Mouse (Mus musculus): ENCODE results near the gene Cdyl.

DNA sequence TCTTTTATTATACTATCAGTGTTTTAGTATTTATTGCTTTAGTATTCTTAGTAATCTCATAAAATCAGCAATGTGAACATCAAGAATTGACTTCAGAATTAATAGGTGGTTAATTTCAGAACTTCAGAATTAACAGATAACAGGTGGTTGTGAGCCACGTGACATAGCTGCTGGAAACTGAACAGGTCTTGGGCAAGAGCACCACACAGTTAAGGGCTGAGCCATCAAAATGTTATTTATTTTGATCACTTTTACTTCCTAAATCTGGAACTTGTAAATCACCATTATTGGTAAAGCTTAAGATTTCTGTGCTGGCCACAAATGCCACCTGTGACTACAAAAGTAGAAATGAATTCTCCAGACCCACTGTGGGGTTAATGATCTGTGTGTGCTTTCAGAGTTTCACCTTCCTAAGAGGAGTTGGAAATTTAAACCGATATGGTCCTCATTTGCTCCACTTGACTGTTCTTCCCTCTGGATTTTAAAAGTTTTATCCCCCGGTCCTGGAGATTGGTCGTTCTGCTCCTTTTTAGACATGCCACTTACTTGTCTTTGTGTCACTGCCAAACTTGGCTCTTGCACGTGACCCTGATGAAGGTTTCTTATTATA, 125.8 kb downstream of the Cdyl start:
- TF ChIP-seq REST (IDR thresholded peaks at IDR 0.05; ENCODE audit: insufficient read depth, insufficient read length) (no peak), POLR2A (IDR thresholded peaks at IDR 0.05; ENCODE audit: insufficient read length, low read depth) (no peak), POLR2AphosphoS2 (IDR thresholded peaks at IDR 0.05; ENCODE audit: insufficient read length, low read depth) (no peak), TCF3 (IDR thresholded peaks at IDR 0.05; ENCODE audit: insufficient read length, low read depth) (no peak), MAX (IDR thresholded peaks at IDR 0.05; ENCODE audit: low read depth) (no peak), MYOD1 (IDR thresholded peaks at IDR 0.05; ENCODE audit: control insufficient read depth in 1 of 3, insufficient read length in 2 of 3, low read depth in 2 of 3) (no peak), E2F4 (IDR thresholded peaks at IDR 0.05; ENCODE audit: insufficient read depth) (no peak)
